Mouse (Mus musculus): Measurements from ENCODE around the gene Phactr4.

Phactr4 gene

GRCm38 (mm10) chr4:132411322-132412094, 10.8 kb downstream of the Phactr4 start:
- DNase-seq = peak; percentile 73

GRCm38 (mm10) chr4:132409587-132410229, 12.6 kb downstream of the Phactr4 start:
- DNase-seq = no peak

- DNase-seq = no peak
These were observed 15.7 kb downstream of the Phactr4 start for GRCm38 (mm10) chr4:132406393-132407189.

- no peak for DNase-seq
These were observed 17.7 kb downstream of the Phactr4 start for GRCm38 (mm10) chr4:132404588-132404987.

GRCm38 (mm10) chr4:132403063-132403660, 19.1 kb downstream of the Phactr4 start:
- peak; percentile 21 for DNase-seq

- DNase-seq = no peak
These were observed 21.3 kb downstream of the Phactr4 start for GRCm38 (mm10) chr4:132401016-132401415.

- peak; percentile 45 for DNase-seq
These were observed 23.4 kb downstream of the Phactr4 start for GRCm38 (mm10) chr4:132398863-132399262.

GRCm38 (mm10) chr4:132398045-132398774, 24.1 kb downstream of the Phactr4 start:
- DNase-seq = peak; percentile 93

GRCm38 (mm10) chr4:132397120-132397519, 25.2 kb downstream of the Phactr4 start:
- no peak for DNase-seq

- no peak for DNase-seq
These were observed 26.0 kb downstream of the Phactr4 start for GRCm38 (mm10) chr4:132396251-132396650.

GRCm38 (mm10) chr4:132391063-132391740, 31.1 kb downstream of the Phactr4 start:
- DNase-seq = no peak

GRCm38 (mm10) chr4:132389302-132389701, 33.0 kb downstream of the Phactr4 start:
- DNase-seq = no peak

- DNase-seq = no peak
These were observed 34.7 kb downstream of the Phactr4 start for GRCm38 (mm10) chr4:132387617-132388016.

GRCm38 (mm10) chr4:132386846-132387245, 35.4 kb downstream of the Phactr4 start:
- DNase-seq = no peak

- no peak for DNase-seq
These were observed 36.4 kb downstream of the Phactr4 start for GRCm38 (mm10) chr4:132385771-132386410.

GRCm38 (mm10) chr4:132383455-132383854, 38.8 kb downstream of the Phactr4 start:
- DNase-seq = no peak

GRCm38 (mm10) chr4:132382296-132382695, 40.0 kb downstream of the Phactr4 start:
- DNase-seq = no peak

- DNase-seq = no peak
These were observed 41.2 kb downstream of the Phactr4 start for GRCm38 (mm10) chr4:132380965-132381616.

GRCm38 (mm10) chr4:132373820-132374219, 48.5 kb downstream of the Phactr4 start:
- DNase-seq = no peak

- DNase-seq = peak; percentile 57
These were observed 52.1 kb downstream of the Phactr4 start for GRCm38 (mm10) chr4:132369953-132370750.
